ENCODE assay signal across 8 mouse cellular contexts in the genomic region with DNA sequence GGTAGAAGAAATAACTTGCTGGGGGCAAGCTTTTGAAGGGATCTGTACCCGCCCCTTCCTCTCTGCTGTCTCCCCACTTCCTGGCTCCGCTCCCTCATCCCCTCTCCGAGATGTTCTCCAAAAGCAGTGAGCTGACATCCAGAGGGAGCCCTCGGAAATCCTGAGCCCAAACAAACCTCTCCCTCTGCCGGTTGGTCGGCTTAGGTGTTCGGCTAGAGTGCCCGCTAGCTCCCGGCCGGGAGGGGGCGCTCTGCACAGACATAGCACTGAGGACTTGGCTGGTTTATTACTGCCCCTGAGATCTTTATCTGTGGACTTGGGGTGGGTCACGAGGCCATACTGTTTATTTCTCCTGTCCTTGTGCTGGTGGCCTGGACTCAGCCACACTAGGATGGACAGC. TPM values are rescaled to one million over a fixed set of nuclear protein-coding genes. Genes with fewer than 3 reads are reported as not detected.
A peak's percentile ranks its signal among the peaks of the same experiment; 100 is the strongest.
DNase-seq lines count a peak whose midpoint lies in the region; ATAC-seq and TF ChIP-seq lines count a peak whose summit lies in the region.

No protein-coding gene starts in this region.

- H3K4me3 ChIP-seq in heart, postnatal 0 days (ENCODE audit: low read depth, low read length) = no peak overlapping the region
- H3K4me3 ChIP-seq in CH12.LX (replicated peaks in 1 of 3; ENCODE audit: low read depth in 2 of 3, low read length in 2 of 3, poor library complexity in 1 of 3) = no peak overlapping the region
- no peak overlapping the region for H3K4me3 ChIP-seq in hindbrain, embryonic 12.5 days

- no peak for ATAC-seq in heart, postnatal 0 days (ENCODE audit: insufficient read depth, low read depth)
- no peak for ATAC-seq in erythroid progenitor cell, adult 5-6 weeks (replicated peaks; ENCODE audit: low FRiP score, poor library complexity, severe bottlenecking)
- ATAC-seq in hindbrain, embryonic 12.5 days (ENCODE audit: low FRiP score) = no peak

- no peak for TF ChIP-seq EP300 in heart, postnatal 0 days (IDR thresholded peaks at IDR 0.05; ENCODE audit: low read depth)
- no peak for TF ChIP-seq EP300 in CH12.LX (IDR thresholded peaks at IDR 0.05; ENCODE audit: low read length)

- no peak for TF ChIP-seq RAD21 in CH12.LX (IDR thresholded peaks at IDR 0.05; ENCODE audit: low read depth, low read length)

- H3K79me2 ChIP-seq in CH12.LX (replicated peaks; ENCODE audit: control insufficient read depth, extremely low read depth, insufficient read depth, poor library complexity, severe bottlenecking) = no peaks in the 10 kb centered on the region

- no peaks in the 10 kb centered on the region for H3K36me3 ChIP-seq in heart, postnatal 0 days (replicated peaks; ENCODE audit: control insufficient read depth, insufficient read depth, low read length)
- no peaks in the 10 kb centered on the region for H3K36me3 ChIP-seq in CH12.LX (replicated peaks in 1 of 2; ENCODE audit: control insufficient read depth in 1 of 2, insufficient read depth in 1 of 2, low read length in 1 of 2)
- no peaks in the 10 kb centered on the region for H3K36me3 ChIP-seq in hindbrain, embryonic 12.5 days

- peak overlapping the region; percentile 93 for H3K27ac ChIP-seq in heart, postnatal 0 days (ENCODE audit: low read depth)
- no peak overlapping the region for H3K27ac ChIP-seq in CH12.LX (ENCODE audit: insufficient read depth, low read depth)
- no peak overlapping the region for H3K27ac ChIP-seq in hindbrain, embryonic 12.5 days

- peaks cover 25% of the 10 kb centered on the region for H3K4me1 ChIP-seq in heart, postnatal 0 days (ENCODE audit: control insufficient read depth, insufficient read depth)
- peaks cover 3 to 7% of the 10 kb centered on the region in 2 experiments; a peak in 2 of 4 replicates for H3K4me1 ChIP-seq in CH12.LX (ENCODE audit: control insufficient read depth in 1 of 2, insufficient read depth in 2 of 2)
- H3K4me1 ChIP-seq in hindbrain, embryonic 12.5 days = no peaks in the 10 kb centered on the region

- WGBS in heart, postnatal 0 days = 67% methylated on average over 12 of the region's 12 CpGs
- WGBS in hindbrain, embryonic 12.5 days = 57% methylated on average over 12 of the region's 12 CpGs

- H3K9me3 ChIP-seq in heart, postnatal 0 days (replicated peaks; ENCODE audit: control insufficient read depth, low read length) = no peaks in the 10 kb centered on the region
- H3K9me3 ChIP-seq in CH12.LX (replicated peaks; ENCODE audit: low read length) = peaks cover 4% of the 10 kb centered on the region
- H3K9me3 ChIP-seq in hindbrain, embryonic 12.5 days (replicated peaks) = no peaks in the 10 kb centered on the region

- no peak for DNase-seq in heart, postnatal 0 days (ENCODE audit: low spot score)
- no peak for DNase-seq in heart, postnatal 36 days
- peak; percentile 43 for DNase-seq in CH12.LX (ENCODE audit: extremely low read depth)
- no peak for DNase-seq in brain, embryonic 14.5 days (ENCODE audit: low read depth)
- peak; percentile 82 for DNase-seq in lung, postnatal 36 days
- DNase-seq in embryo, embryonic 10.5 days (ENCODE audit: low spot score) = no peak

- H3K4me2 ChIP-seq in heart, postnatal 0 days (ENCODE audit: low read depth, low read length) = no peak overlapping the region
- H3K4me2 ChIP-seq in CH12.LX (ENCODE audit: insufficient read depth, low read depth, poor library complexity, severe bottlenecking) = no peak overlapping the region
- no peak overlapping the region for H3K4me2 ChIP-seq in hindbrain, embryonic 12.5 days (replicated peaks)

- peak; percentile 39 for TF ChIP-seq CTCF in heart, postnatal 0 days (IDR thresholded peaks at IDR 0.05; ENCODE audit: low read depth)
- peak; percentile 42 to 84 for TF ChIP-seq CTCF in CH12.LX (conservative IDR thresholded peaks at IDR 0.05 in 1 of 2, IDR thresholded peaks at IDR 0.05 in 1 of 2; ENCODE audit: low read depth in 2 of 2, low read length in 2 of 2)
- TF ChIP-seq CTCF in brain, embryonic 14.5 days (IDR thresholded peaks at IDR 0.05; ENCODE audit: borderline replicate concordance, extremely low read depth, insufficient read depth, insufficient read length) = peak; percentile 32; the same call in 1 of the 2 replicates

- no peak for TF ChIP-seq POLR2A in CH12.LX (IDR thresholded peaks at IDR 0.05; ENCODE audit: low read depth, low read length)
- no peak for TF ChIP-seq POLR2A in brain, embryonic 14.5 days (IDR thresholded peaks at IDR 0.05; ENCODE audit: borderline replicate concordance, extremely low read depth, insufficient read depth, insufficient read length, poor library complexity, severe bottlenecking)

- no peak overlapping the region for H3K9ac ChIP-seq in heart, postnatal 0 days (replicated peaks; ENCODE audit: low read depth, low read length)
- H3K9ac ChIP-seq in CH12.LX (ENCODE audit: insufficient read depth, low read depth) = no peak overlapping the region
- H3K9ac ChIP-seq in hindbrain, embryonic 12.5 days = no peak overlapping the region

- dilution Hi-C loops in CH12.LX (cut with MboI; ENCODE audit: extremely low pct_ligation_motif_present, extremely low pct_unique_long_range_greater_than_20kb, low sequenced_read_pairs) = no loop called here

- in situ Hi-C loops in CH12.LX (cut with MboI; ENCODE audit: low pct_ligation_motif_present, low pct_unique_long_range_greater_than_20kb, low sequenced_read_pairs) = no loop called here

- H3K27me3 ChIP-seq in heart, postnatal 0 days (ENCODE audit: control insufficient read depth, insufficient read depth, low read length) = no peaks in the 10 kb centered on the region
- peaks cover 83% of the 10 kb centered on the region for H3K27me3 ChIP-seq in CH12.LX (replicated peaks)
- H3K27me3 ChIP-seq in hindbrain, embryonic 12.5 days = no peaks in the 10 kb centered on the region

- intact Hi-C loops in heart, postnatal 36 days (cut with DNase I) = no loop called here

TF ChIP-seq in CH12.LX, 34 proteins besides CTCF, POLR2A, EP300 and RAD21:
- TF ChIP-seq USF2 (conservative IDR thresholded peaks at IDR 0.05; ENCODE audit: low read depth, low read length) (no peak), UBTF (IDR thresholded peaks at IDR 0.05; ENCODE audit: low read depth, low read length) (no peak), JUND (conservative IDR thresholded peaks at IDR 0.05; ENCODE audit: low read depth, low read length) (no peak)

RNA-seq across cellular contexts. Expression of a gene that starts 3.1 kb away (rescaled TPM):
- 44.1 and 55.0 TPM in 2 replicates for total RNA-seq in heart, postnatal 0 days (2014; rRNA removed; ENCODE audit: low replicate concordance)
- polyA plus RNA-seq in heart, postnatal 0 days (2015; fragmentation: Nextera tagmentation; extraction: Ambion mirVana) = 21.0 and 22.4 TPM in 2 replicates
- 10 to 100 TPM; 33.5 to 40.7 TPM for total RNA-seq in heart, postnatal 36 days (2021)
- total RNA-seq in CH12.LX (2012; rRNA removed) (not detected in 2 replicates), CH12.LX (2014; rRNA removed) (not detected in 2 replicates)
- not detected in 2 replicates for polyA plus RNA-seq in CH12.LX (2012; ENCODE audit: insufficient read length, low read depth)
- polyA plus RNA-seq in brain, embryonic 14.5 days (2012; rRNA removed) = 3.1 TPM in 2 replicates
- not detected in 2 replicates for total RNA-seq in erythroid progenitor cell, adult 5-6 weeks (2015; ENCODE audit: low replicate concordance)
- not detected in 2 replicates for total RNA-seq in erythroid progenitor cell, adult 5-6 weeks (2017; ENCODE audit: low replicate concordance)
- polyA plus RNA-seq in hindbrain, embryonic 12.5 days (2016; fragmentation: Nextera tagmentation; extraction: Ambion mirVana) = 1.8 and 2.5 TPM in 2 replicates

RNA-seq across cellular contexts. Expression of a gene that starts 30.5 kb away (rescaled TPM):
- not detected in 2 replicates for total RNA-seq in heart, postnatal 0 days (2014; rRNA removed; ENCODE audit: low replicate concordance)
- 0.12 and 0.21 TPM in 2 replicates for polyA plus RNA-seq in heart, postnatal 0 days (2015; fragmentation: Nextera tagmentation; extraction: Ambion mirVana)
- total RNA-seq in heart, postnatal 36 days (2021) = not detected
- total RNA-seq in CH12.LX (2012; rRNA removed) = not detected in 2 replicates
- not detected in 2 replicates for total RNA-seq in CH12.LX (2014; rRNA removed)
- not detected in 2 replicates for polyA plus RNA-seq in CH12.LX (2012; ENCODE audit: insufficient read length, low read depth)
- polyA plus RNA-seq in brain, embryonic 14.5 days (2012; rRNA removed) = 0.24 and 0.38 TPM in 2 replicates
- total RNA-seq in erythroid progenitor cell, adult 5-6 weeks (2015; ENCODE audit: low replicate concordance) = not detected in 2 replicates
- total RNA-seq in erythroid progenitor cell, adult 5-6 weeks (2017; ENCODE audit: low replicate concordance) = not detected in 2 replicates
- 0.77 and 0.88 TPM in 2 replicates for polyA plus RNA-seq in hindbrain, embryonic 12.5 days (2016; fragmentation: Nextera tagmentation; extraction: Ambion mirVana)

RNA-seq across cellular contexts. Expression of a gene that starts 33.8 kb away (rescaled TPM):
- not detected in 2 replicates for total RNA-seq in heart, postnatal 0 days (2014; rRNA removed; ENCODE audit: low replicate concordance)
- 0.04 and 0.10 TPM in 2 replicates for polyA plus RNA-seq in heart, postnatal 0 days (2015; fragmentation: Nextera tagmentation; extraction: Ambion mirVana)
- under 1 TPM; 0.11 to 0.22 TPM for total RNA-seq in heart, postnatal 36 days (2021)
- total RNA-seq in CH12.LX (2012; rRNA removed) (not detected in 2 replicates), CH12.LX (2014; rRNA removed) (not detected in 2 replicates)
- not detected in 2 replicates for polyA plus RNA-seq in CH12.LX (2012; ENCODE audit: insufficient read length, low read depth)
- 0.14 and 0.23 TPM in 2 replicates for polyA plus RNA-seq in brain, embryonic 14.5 days (2012; rRNA removed)
- not detected in 2 replicates for total RNA-seq in erythroid progenitor cell, adult 5-6 weeks (2015; ENCODE audit: low replicate concordance)
- total RNA-seq in erythroid progenitor cell, adult 5-6 weeks (2017; ENCODE audit: low replicate concordance) = not detected in 2 replicates
- polyA plus RNA-seq in hindbrain, embryonic 12.5 days (2016; fragmentation: Nextera tagmentation; extraction: Ambion mirVana) = 0.22 TPM in 1 of 2 replicates, not detected in the other

RNA-seq across cellular contexts. Expression of a gene that starts 56.7 kb away (rescaled TPM):
- not detected in 2 replicates for total RNA-seq in heart, postnatal 0 days (2014; rRNA removed; ENCODE audit: low replicate concordance)
- polyA plus RNA-seq in heart, postnatal 0 days (2015; fragmentation: Nextera tagmentation; extraction: Ambion mirVana) = not detected in 2 replicates
- not detected for total RNA-seq in heart, postnatal 36 days (2021)
- total RNA-seq in CH12.LX (2012; rRNA removed) = not detected in 2 replicates
- not detected in 2 replicates for total RNA-seq in CH12.LX (2014; rRNA removed)
- not detected in 2 replicates for polyA plus RNA-seq in CH12.LX (2012; ENCODE audit: insufficient read length, low read depth)
- polyA plus RNA-seq in brain, embryonic 14.5 days (2012; rRNA removed) = 0.12 and 0.25 TPM in 2 replicates
- total RNA-seq in erythroid progenitor cell, adult 5-6 weeks (2015; ENCODE audit: low replicate concordance) = not detected in 2 replicates
- total RNA-seq in erythroid progenitor cell, adult 5-6 weeks (2017; ENCODE audit: low replicate concordance) = not detected in 2 replicates
- polyA plus RNA-seq in hindbrain, embryonic 12.5 days (2016; fragmentation: Nextera tagmentation; extraction: Ambion mirVana) = 0.18 TPM in 1 of 2 replicates, not detected in the other

Comparison
In these comparisons a context has a peak if more than half of its experiments do, and no peak if none do; other contexts are left out.
1. DNase-seq: peak in CH12.LX (single experiment) and lung, postnatal 36 days (single experiment); none in heart, postnatal 0 days (single experiment), heart, postnatal 36 days (0 of 2), brain, embryonic 14.5 days (single experiment) and embryo, embryonic 10.5 days (single experiment).
2. RNA of a gene that starts 3.1 kb away (total RNA-seq): 44.1 to 55.0 TPM in heart, postnatal 0 days and 33.5 to 40.7 TPM in heart, postnatal 36 days; not detected in CH12.LX and not detected in erythroid progenitor cell, adult 5-6 weeks; every median in the first group is over 10 times any median in the second.
3. Peak in every context shown above with its lines, with median percentiles within 50 percentile points of each other: CTCF ChIP-seq.